Mouse (Mus musculus) left cerebral cortex, postnatal 14 days (tissue): ENCODE measurements around the gene C130032M10Rik. TPM values are rescaled to one million over a fixed set of nuclear protein-coding genes. Genes with fewer than 3 reads are reported as not detected.
A peak's percentile ranks its signal among the peaks of the same experiment; 100 is the strongest.

ENCODE experiments used
- DNase-seq, 2 experiments: peaks; one replicate each; pipeline ENCODE4 v3.0.0; 2021 to 2022; ENCODE audit warnings: low spot score in 2 of 2, mixed read lengths in 1 of 2
- intact Hi-C: fragments of 180-260 bp; cut with DNase I; formaldehyde crosslinking; loops from one replicate; pipeline ENCODE4 v1.15.1; 2025
- long read RNA-seq, 2 experiments: library from polyadenylated mRNA; stranded (forward); transcript quantifications; one replicate each; pipeline ENCODE4 v2.0.0; 2021
- total RNA-seq, 2 experiments: library from RNA; stranded (reverse); gene quantifications; 2 replicates each; pipeline ENCODE4 v1.2.3; 2021

The C130032M10Rik gene
- total RNA-seq = not detected
- long read RNA-seq, experiment 1 = 0 reads
- long read RNA-seq, experiment 2 = 0 reads

GRCm38 (mm10) chr9:114515364-114515763 is at the start of gene C130032M10Rik:
Gene C130032M10Rik, plus strand, starts transcription at chr9:114515697.
- DNase-seq = peak in 1 of 2 experiments; percentile 13
- intact Hi-C loops = loop anchor here (5.0 kb wide), 1 partner anchor 42 kb away; no protein-coding TSS in a partner anchor

GRCm38 (mm10) chr9:114466871-114467270 is 48.6 kb upstream of the C130032M10Rik start:
- DNase-seq = no peak
- intact Hi-C loops = no loop called here

GRCm38 (mm10) chr9:114468217-114468616 is 47.3 kb upstream of the C130032M10Rik start:
- intact Hi-C loops = no loop called here
- no peak for DNase-seq

- DNase-seq = no peak
- intact Hi-C loops = no loop called here
These were observed 46.8 kb upstream of the C130032M10Rik start for GRCm38 (mm10) chr9:114468701-114469100.

- DNase-seq = no peak
- intact Hi-C loops = no loop called here
These were observed 43.6 kb upstream of the C130032M10Rik start for GRCm38 (mm10) chr9:114471892-114472291.

GRCm38 (mm10) chr9:114477019-114477418 is 38.5 kb upstream of the C130032M10Rik start:
- intact Hi-C loops = no loop called here
- no peak for DNase-seq

- intact Hi-C loops = no loop called here
- no peak for DNase-seq
These were observed 34.6 kb upstream of the C130032M10Rik start for GRCm38 (mm10) chr9:114480940-114481339.

- intact Hi-C loops = no loop called here
- no peak for DNase-seq
These were observed 30.7 kb upstream of the C130032M10Rik start for GRCm38 (mm10) chr9:114484771-114485170.

- intact Hi-C loops = no loop called here
- no peak for DNase-seq
These were observed 28.7 kb upstream of the C130032M10Rik start for GRCm38 (mm10) chr9:114486808-114487207.

GRCm38 (mm10) chr9:114487481-114488258 is 27.8 kb upstream of the C130032M10Rik start:
- no peak for DNase-seq
- intact Hi-C loops = no loop called here

- DNase-seq = no peak
- intact Hi-C loops = loop anchor here (5.0 kb wide), 1 partner anchor 79 kb away; no protein-coding TSS in a partner anchor
These were observed 19.0 kb upstream of the C130032M10Rik start for GRCm38 (mm10) chr9:114496469-114496868.

- intact Hi-C loops = loop anchor here (5.0 kb wide), 1 partner anchor 81 kb away; no protein-coding TSS in a partner anchor
- DNase-seq = peak; percentile 74 to 87
These were observed 17.3 kb upstream of the C130032M10Rik start for GRCm38 (mm10) chr9:114498218-114498617.

- peak; percentile 51 to 57 for DNase-seq
- intact Hi-C loops = loop anchor here (2.0 to 5.0 kb wide), 2 partner anchors 81 to 83 kb away; no protein-coding TSS in a partner anchor
These were observed 15.5 kb upstream of the C130032M10Rik start for GRCm38 (mm10) chr9:114499783-114500515.

GRCm38 (mm10) chr9:114501111-114501510 is 14.4 kb upstream of the C130032M10Rik start:
- intact Hi-C loops = loop anchor here (2.0 kb wide), 1 partner anchor 80 kb away; no protein-coding TSS in a partner anchor

GRCm38 (mm10) chr9:114501913-114502312 is 13.6 kb upstream of the C130032M10Rik start:
- DNase-seq = no peak
- intact Hi-C loops = loop anchor here (2.0 kb wide), 1 partner anchor 79 kb away; no protein-coding TSS in a partner anchor

More at GRCm38 (mm10) chr9:114501111-114501510, 14.4 kb upstream of the C130032M10Rik start:
- no peak for DNase-seq

- intact Hi-C loops = no loop called here
- no peak for DNase-seq
These were observed 12.6 kb upstream of the C130032M10Rik start for GRCm38 (mm10) chr9:114502711-114503427.

GRCm38 (mm10) chr9:114504816-114505215 is 10.7 kb upstream of the C130032M10Rik start, which contains the start of gene Ccr4:
Gene Ccr4, minus strand, starts transcription at chr9:114504916.
- no peak for DNase-seq
- intact Hi-C loops = no loop called here

- intact Hi-C loops = no loop called here
These were observed 8.9 kb upstream of the C130032M10Rik start for GRCm38 (mm10) chr9:114506564-114506963.

GRCm38 (mm10) chr9:114507421-114507820 is 8.1 kb upstream of the C130032M10Rik start:
- intact Hi-C loops = no loop called here

More at GRCm38 (mm10) chr9:114506564-114506963, 8.9 kb upstream of the C130032M10Rik start:
- DNase-seq = no peak

More at GRCm38 (mm10) chr9:114507421-114507820, 8.1 kb upstream of the C130032M10Rik start:
- no peak for DNase-seq
